Mouse (Mus musculus) myocyte (in vitro differentiated cells): ENCODE measurements around the gene Ctdnep1.

ENCODE experiments used
- CEBPB ChIP-seq: IDR thresholded peaks from 2 replicates; pipeline ENCODE4 v1.6.1; 2011; ENCODE audit warnings: mild to moderate bottlenecking, moderate library complexity; ENCODE audit not compliant: poor library complexity, insufficient read depth, severe bottlenecking
- E2F4 ChIP-seq: IDR thresholded peaks from one replicate; pipeline ENCODE4 v1.6.1; 2011; ENCODE audit warnings: mild to moderate bottlenecking, control low read depth, moderate library complexity; ENCODE audit not compliant: insufficient read depth
- MAX ChIP-seq: IDR thresholded peaks from one replicate; pipeline ENCODE4 v1.6.1; 2011; ENCODE audit warnings: low read depth, mild to moderate bottlenecking, control low read depth
- MYOD1 ChIP-seq, 3 experiments: IDR thresholded peaks; one replicate each; pipeline ENCODE4 v1.6.1; 2011; ENCODE audit warnings: control low read depth in 2 of 3, low read depth in 2 of 3, mild to moderate bottlenecking in 2 of 3, moderate library complexity in 1 of 3; ENCODE audit not compliant: insufficient read length in 2 of 3, control insufficient read depth in 1 of 3
- MYOG ChIP-seq, 3 experiments: IDR thresholded peaks; one replicate each; pipeline ENCODE4 v1.6.1; 2011; ENCODE audit warnings: control low read depth in 2 of 3, low read depth in 2 of 3, mild to moderate bottlenecking in 2 of 3; ENCODE audit not compliant: insufficient read length in 2 of 3, control insufficient read depth in 1 of 3, insufficient read depth in 1 of 3
- POLR2A ChIP-seq: IDR thresholded peaks from one replicate; pipeline ENCODE4 v1.6.1; 2011; ENCODE audit warnings: low read depth, mild to moderate bottlenecking, control low read depth, moderate library complexity; ENCODE audit not compliant: insufficient read length
- POLR2AphosphoS2 ChIP-seq: IDR thresholded peaks from one replicate; pipeline ENCODE4 v1.6.1; 2011; ENCODE audit warnings: low read depth, control low read depth; ENCODE audit not compliant: insufficient read length
- REST ChIP-seq: IDR thresholded peaks from one replicate; pipeline ENCODE4 v1.6.1; 2011; ENCODE audit warnings: mild to moderate bottlenecking, control low read depth, moderate library complexity; ENCODE audit not compliant: insufficient read depth, insufficient read length
- TCF12 ChIP-seq: IDR thresholded peaks from one replicate; pipeline ENCODE4 v1.6.1; 2011; ENCODE audit warnings: mild to moderate bottlenecking, control low read depth; ENCODE audit not compliant: poor library complexity, insufficient read depth, severe bottlenecking
- TCF3 ChIP-seq: IDR thresholded peaks from one replicate; pipeline ENCODE4 v1.6.1; 2011; ENCODE audit warnings: low read depth, control low read depth; ENCODE audit not compliant: insufficient read length
- USF1 ChIP-seq: IDR thresholded peaks from one replicate; pipeline ENCODE4 v1.6.1; 2011; ENCODE audit warnings: low read depth, mild to moderate bottlenecking, control low read depth, moderate library complexity

GRCm38 (mm10) chr11:69936156-69936555, 44.8 kb upstream of the Ctdnep1 start:
- no peak for TF ChIP-seq REST
- TF ChIP-seq POLR2AphosphoS2, result no peak
- no peak for TF ChIP-seq TCF12
- TF ChIP-seq POLR2A, result no peak
- no peak for TF ChIP-seq MAX
- no peak for TF ChIP-seq TCF3
- TF ChIP-seq E2F4, result no peak
- TF ChIP-seq MYOG (IDR thresholded peaks at IDR 0.05; ENCODE audit: control insufficient read depth in 1 of 3, insufficient read depth in 1 of 3, insufficient read length in 2 of 3, low read depth in 2 of 3), result no peak
- no peak for TF ChIP-seq USF1
- no peak for TF ChIP-seq MYOD1 (IDR thresholded peaks at IDR 0.05; ENCODE audit: control insufficient read depth in 1 of 3, insufficient read length in 2 of 3, low read depth in 2 of 3)
- no peak for TF ChIP-seq CEBPB
